Mouse (Mus musculus) brain, embryonic 18.5 days (tissue): ENCODE results near the gene Mturn.
A peak's percentile ranks its signal among the peaks of the same experiment; 100 is the strongest.

Experiments used
- DNase-seq: peaks from one replicate; pipeline ENCODE4 v3.0.0-alpha.2; 2012; ENCODE audit warnings: low read depth, low spot score

The Mturn gene

GRCm38 (mm10) chr6:54680891-54681745 lies at the start of gene Mturn:
Mturn (plus strand) TSS chr6:54681624.
- DNase-seq: peak; percentile 86

- DNase-seq: no peak
These were observed 41.5 kb upstream of the Mturn start for GRCm38 (mm10) chr6:54639877-54640276.

- DNase-seq: no peak
These were observed 39.5 kb upstream of the Mturn start for GRCm38 (mm10) chr6:54641953-54642352.

GRCm38 (mm10) chr6:54643181-54643580 lies 38.2 kb upstream of the Mturn start:
- no peak for DNase-seq

- DNase-seq: no peak
These were observed 25.8 kb upstream of the Mturn start for GRCm38 (mm10) chr6:54655471-54656095.

- DNase-seq: no peak
These were observed 23.6 kb upstream of the Mturn start for GRCm38 (mm10) chr6:54657861-54658260.

GRCm38 (mm10) chr6:54669868-54670267 lies 11.6 kb upstream of the Mturn start:
- no peak for DNase-seq

- no peak for DNase-seq
These were observed 8.5 kb upstream of the Mturn start for GRCm38 (mm10) chr6:54672901-54673300.

GRCm38 (mm10) chr6:54679686-54680085 lies 1.7 kb upstream of the Mturn start:
- DNase-seq: no peak

GRCm38 (mm10) chr6:54681746-54682428 lies 463 bp downstream of the Mturn start:
- DNase-seq: no peak

- no peak for DNase-seq
These were observed 2.7 kb downstream of the Mturn start for GRCm38 (mm10) chr6:54684085-54684484.

GRCm38 (mm10) chr6:54685103-54685502 lies 3.7 kb downstream of the Mturn start:
- no peak for DNase-seq

- no peak for DNase-seq
These were observed 4.4 kb downstream of the Mturn start for GRCm38 (mm10) chr6:54685716-54686395.

GRCm38 (mm10) chr6:54686946-54687737 lies 5.7 kb downstream of the Mturn start:
- no peak for DNase-seq

GRCm38 (mm10) chr6:54688467-54689323 lies 7.3 kb downstream of the Mturn start:
- DNase-seq: no peak

GRCm38 (mm10) chr6:54689686-54690085 lies 8.3 kb downstream of the Mturn start:
- no peak for DNase-seq

GRCm38 (mm10) chr6:54690838-54691237 lies 9.4 kb downstream of the Mturn start:
- DNase-seq: no peak

- DNase-seq: no peak
These were observed 10.1 kb downstream of the Mturn start for GRCm38 (mm10) chr6:54691368-54692116.

GRCm38 (mm10) chr6:54692201-54692600 lies 10.8 kb downstream of the Mturn start:
- no peak for DNase-seq
